Mouse (Mus musculus): ENCODE results near the gene Anxa8.
A peak's percentile ranks its signal among the peaks of the same experiment; 100 is the strongest.

Anxa8 gene

DNA sequence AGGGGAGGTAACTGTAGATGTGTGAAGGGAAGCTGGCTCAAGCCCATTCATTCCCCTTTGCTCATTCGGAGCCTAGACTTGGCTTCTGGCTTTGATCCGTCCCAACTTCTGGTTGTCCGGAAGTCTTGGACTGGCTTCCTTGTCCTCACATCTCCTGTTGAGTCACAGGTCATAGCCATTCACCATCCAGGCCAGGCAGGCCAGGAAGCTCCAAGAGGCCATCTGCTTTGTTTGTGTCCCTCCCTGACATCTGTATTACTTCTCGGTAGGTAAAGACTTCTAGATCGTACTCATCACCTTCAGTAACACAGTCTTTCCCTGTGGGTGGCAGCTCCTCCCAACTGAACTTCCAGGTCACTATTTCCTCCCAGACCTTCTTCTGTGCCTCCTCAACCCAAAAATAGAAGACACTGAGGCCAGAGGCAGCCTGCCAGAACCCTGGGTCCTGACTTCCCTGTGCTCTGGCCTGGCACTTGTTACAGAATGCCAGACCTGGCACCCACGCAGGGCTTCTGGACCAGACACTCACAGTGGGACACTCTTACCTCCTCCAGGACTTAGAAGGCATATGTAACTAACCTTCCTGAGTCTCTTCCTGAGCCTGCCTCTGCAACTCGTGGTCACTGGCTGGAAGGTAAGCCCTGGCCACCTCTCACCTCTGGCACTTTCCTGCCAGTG lies 33.4 kb downstream of the Anxa8 start:
- peak; percentile 76 for DNase-seq (ENCODE audit: low read depth, low spot score)

DNA sequence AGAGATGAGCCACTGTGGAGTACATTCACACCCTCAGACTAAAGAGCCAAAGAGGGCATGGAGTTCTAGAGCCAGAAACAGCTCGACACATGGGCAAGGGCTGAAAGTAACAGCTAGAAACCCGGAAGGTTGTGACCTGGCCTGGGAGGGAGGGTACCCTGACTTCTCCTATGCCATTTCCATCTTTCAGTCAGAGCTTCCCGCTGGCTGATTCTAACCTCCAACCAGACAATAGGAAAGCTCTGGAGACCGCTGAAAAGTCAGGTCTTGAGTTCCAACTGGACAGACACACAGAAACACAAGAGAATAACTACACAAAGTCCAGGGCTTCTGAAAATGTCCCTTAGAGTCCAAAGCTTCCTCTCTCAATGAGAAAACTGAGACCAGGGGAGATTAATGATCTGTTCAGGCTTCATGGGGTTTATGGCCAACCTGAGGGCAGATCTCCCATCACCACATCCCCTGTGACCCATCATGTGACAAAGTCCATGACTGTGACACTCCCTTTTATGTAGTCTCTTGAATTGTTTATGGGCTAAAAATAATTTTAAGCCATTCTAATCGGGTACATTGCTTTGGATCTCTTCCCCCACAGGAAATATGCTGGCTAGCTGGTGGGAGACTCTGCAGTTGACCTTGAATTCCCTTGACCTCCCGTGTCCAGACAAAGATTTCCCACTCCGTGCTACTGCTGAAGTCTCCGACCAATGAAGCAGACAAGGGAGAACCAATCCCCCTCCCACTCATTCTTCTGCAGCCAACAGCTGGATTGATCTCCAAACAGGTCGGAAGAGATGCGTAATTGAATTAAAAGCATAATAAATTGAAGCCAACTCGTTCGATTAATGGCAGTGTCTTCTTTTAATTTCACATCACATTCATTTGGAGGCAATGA lies 34.5 kb downstream of the Anxa8 start:
- DNase-seq (ENCODE audit: low read depth, low spot score), result no peak

DNA sequence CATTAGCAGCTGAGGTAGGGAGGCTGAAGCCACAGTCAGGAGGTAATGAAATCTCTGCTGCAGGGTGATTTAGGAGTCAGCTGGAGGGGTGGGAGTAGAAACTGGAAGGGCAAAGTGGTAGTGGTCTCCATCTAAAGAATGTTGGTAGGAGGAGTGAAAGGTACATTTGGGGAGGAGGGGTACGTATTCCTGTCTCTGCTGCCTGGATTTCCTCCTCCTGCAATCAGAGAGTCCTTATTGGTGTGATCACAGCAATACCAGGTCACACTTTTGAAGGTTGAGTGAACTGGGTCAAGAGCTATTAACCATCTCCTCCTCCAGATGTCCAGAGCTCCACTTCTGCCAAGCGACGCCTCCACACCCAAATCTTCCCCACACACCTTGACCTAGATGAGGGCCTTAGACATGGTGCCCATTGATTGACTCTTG lies 35.2 kb downstream of the Anxa8 start:
- DNase-seq (ENCODE audit: low read depth, low spot score), result no peak

DNA sequence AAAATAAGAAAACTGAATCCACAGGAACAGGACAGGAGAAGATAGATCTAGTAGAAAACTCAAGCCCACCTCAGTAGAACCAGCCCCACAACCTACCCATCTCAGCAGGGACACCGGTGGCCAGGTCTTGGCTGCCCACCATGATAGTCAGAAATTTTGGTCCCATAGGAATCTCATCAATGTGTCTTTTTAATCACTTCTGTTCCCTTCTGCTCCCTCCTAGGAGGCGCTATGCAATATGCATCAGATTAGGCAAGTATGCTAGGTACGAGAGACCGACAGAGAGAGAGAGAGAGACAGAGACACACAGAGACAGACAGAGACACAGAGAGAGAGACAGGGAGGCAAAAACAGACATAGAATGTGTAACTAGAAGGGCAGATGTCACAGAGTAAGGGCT lies 35.9 kb downstream of the Anxa8 start:
- DNase-seq (ENCODE audit: low read depth, low spot score), result no peak

DNA sequence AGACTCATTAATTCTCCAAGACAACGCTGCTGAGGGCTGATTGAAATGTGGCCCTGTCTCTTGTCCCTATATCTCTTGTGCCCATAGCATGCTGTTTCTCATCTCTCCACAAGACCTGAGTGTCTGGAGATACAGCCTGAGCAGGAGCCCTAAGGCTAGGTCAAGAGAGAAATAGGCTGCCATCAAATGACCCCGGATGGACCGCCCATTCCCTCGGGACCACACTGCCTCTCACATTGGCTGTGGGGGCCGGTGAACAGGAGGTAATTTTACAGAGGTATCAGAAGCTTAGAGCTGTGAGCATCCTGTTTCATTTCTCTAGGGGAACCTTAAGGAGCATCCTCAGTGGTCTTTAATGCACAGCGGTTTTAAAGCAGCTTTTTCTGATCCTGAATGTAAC lies 45.4 kb downstream of the Anxa8 start:
- DNase-seq (ENCODE audit: low read depth, low spot score), result peak; percentile 7

DNA sequence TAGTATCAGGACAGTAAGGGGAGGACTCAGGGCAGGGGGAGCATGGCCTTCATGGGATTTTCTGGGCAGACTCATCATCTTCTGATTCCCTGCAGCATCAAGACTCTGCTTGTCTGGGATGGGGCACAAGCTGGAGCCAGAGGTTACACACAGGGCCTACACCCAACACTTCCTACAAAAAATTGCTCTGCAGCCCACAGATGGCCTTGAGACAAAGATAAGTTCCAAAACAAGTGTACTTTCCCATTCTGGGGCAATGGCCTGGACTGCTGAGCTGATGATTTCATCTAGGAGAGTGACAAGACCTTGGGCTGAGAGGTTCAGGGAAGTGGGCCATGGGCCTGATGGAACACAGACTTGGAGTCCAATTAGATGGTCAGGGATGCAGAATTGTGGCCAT lies 49.6 kb downstream of the Anxa8 start:
- no peak for DNase-seq (ENCODE audit: low read depth, low spot score)

DNA sequence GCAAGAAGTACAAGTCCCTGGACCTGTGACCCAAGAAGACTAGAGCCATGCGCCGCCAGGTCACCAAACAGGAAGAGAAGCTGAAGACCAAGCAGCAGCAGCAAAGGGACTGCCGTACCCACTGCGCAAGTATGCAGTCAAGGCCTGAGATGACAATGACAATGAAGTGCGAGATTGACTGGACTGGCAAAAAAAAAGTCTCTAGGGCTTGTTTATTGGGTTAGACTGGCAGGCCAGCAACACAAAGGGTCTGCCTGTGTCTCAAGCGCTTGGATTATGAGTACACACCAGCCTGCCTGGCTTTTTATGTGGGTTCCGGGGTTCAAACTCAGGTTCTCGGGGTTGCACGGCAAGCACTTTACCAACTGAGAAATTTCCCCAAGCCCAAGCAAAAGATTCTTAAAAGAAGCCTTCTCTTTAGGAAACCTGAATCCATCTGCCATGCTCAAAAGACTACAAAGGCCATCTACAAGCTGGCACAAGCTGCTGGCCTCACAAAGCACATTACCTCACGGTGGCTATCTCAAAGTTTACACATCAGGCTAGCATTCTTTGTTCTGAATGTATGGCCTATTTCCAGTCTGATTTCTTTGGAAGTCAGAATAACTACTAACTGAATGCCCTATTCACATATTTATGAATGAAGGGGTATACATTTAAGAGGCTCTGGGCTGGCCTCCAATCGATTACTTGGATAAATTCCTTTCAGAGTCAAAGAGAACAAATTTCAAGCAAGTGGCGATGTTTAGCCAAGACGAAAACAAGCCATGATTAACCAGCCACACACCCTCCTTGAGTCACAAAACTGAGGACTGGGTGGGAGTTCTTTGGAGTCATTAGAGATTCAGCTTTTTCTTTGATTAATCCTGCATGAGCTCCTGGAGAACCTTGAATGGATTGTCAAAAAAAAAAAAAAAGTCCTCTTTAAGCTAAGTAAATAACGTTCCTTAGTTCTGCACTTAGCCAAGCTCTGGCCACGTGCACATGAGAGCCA lies 54.2 kb downstream of the Anxa8 start:
- DNase-seq (ENCODE audit: low read depth, low spot score), result no peak

DNA sequence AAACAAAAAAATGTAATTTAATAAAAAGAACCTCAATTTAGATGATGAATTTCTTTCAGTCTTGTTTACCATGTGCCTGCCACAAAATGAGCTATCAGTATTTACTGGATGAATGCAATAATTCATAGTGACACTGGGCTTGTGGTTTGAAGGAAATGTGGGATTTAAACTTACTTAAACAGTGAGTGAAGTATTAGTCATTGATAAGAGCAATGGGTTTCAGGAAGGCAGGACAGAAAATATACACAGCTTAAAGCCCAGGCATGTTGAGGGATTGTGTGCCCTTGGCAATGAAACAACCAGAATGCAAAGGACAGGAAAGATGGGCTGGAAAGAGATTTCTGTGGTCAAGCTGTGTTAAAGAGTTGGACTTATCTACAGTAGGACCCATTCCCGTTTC lies 56.5 kb downstream of the Anxa8 start:
- no peak for DNase-seq (ENCODE audit: low read depth, low spot score)

DNA sequence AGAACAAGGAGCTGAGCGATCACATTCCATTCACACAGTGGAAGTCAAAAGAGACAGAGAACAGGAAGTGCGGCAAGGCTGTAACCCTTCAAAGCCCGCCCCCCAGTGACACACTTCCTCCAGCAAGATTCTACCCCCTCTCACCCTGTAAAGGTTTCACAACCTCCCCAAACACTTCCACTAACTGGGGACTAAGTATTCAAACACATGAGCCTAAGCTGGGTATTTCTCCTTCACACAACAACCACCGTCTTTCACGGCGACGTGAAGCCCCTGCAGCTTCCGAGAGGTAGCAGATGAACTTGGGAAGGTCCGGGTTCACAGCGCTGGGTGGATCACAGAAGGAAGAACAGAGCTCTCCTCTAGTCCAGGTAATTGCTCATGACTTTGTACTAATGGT lies 57.1 kb downstream of the Anxa8 start:
- DNase-seq (ENCODE audit: low read depth, low spot score), result no peak

All from brain, adult 2 months (tissue).